Mouse (Mus musculus) naive thymus-derived CD4-positive, alpha-beta T cell, adult 5 months (primary cell): Measurements from ENCODE around the gene Alkbh5. TPM values are rescaled to one million over a fixed set of nuclear protein-coding genes. Genes with fewer than 3 reads are reported as not detected.

Source experiments
- polyA plus RNA-seq: library from polyadenylated mRNA; unstranded; fragments of 100-300 nt; shearing (Covaris generic); gene quantifications from one replicate; pipeline ENCODE4 v1.2.1, GENCODE M21; 2017

Alkbh5 gene
- polyA plus RNA-seq, result 51.4 TPM

GRCm38 (mm10) chr11:60536180-60536858 lies at the start of gene Alkbh5:
Gene Alkbh5 (plus strand): TSS chr11:60536381.

Other genes starting within 250 kb of the Alkbh5 start
- gene Tom1l2, start 183.5 kb upstream of the Alkbh5 start, polyA plus RNA-seq, result 35.9 TPM
- 2.0 TPM for gene Drc3, start 183.1 kb upstream of the Alkbh5 start, polyA plus RNA-seq
- 33.1 TPM for gene Gid4, start 119.2 kb upstream of the Alkbh5 start, polyA plus RNA-seq
- gene Atpaf2, start 117.9 kb upstream of the Alkbh5 start, polyA plus RNA-seq, result 34.6 TPM
- gene Drg2, start 81.8 kb upstream of the Alkbh5 start, polyA plus RNA-seq, result 41.8 TPM
- not detected for gene Myo15, start 67.0 kb upstream of the Alkbh5 start, polyA plus RNA-seq
- 41.7 TPM for gene Llgl1, start 163.3 kb downstream of the Alkbh5 start, polyA plus RNA-seq
- gene Flii, start 190.9 kb downstream of the Alkbh5 start, polyA plus RNA-seq, result 144 TPM
- 12.9 TPM for gene Mief2, start 192.0 kb downstream of the Alkbh5 start, polyA plus RNA-seq
- 27.6 TPM for gene Top3a, start 241.0 kb downstream of the Alkbh5 start, polyA plus RNA-seq
- 12.3 TPM for gene Smcr8, start 241.1 kb downstream of the Alkbh5 start, polyA plus RNA-seq